Mouse (Mus musculus) erythroblast, embryonic 14.5 days (primary cell): ENCODE data around the gene Nkx6-1.

Source experiments
- GATA1 ChIP-seq: IDR thresholded peaks from 2 replicates; pipeline ENCODE4 v1.6.1; 2012; ENCODE audit warnings: low read length, inconsistent platforms, mixed read lengths
- TAL1 ChIP-seq: IDR thresholded peaks from 3 replicates; pipeline ENCODE4 v1.6.1; 2012; ENCODE audit warnings: low read length, inconsistent platforms, mixed read lengths

DNA sequence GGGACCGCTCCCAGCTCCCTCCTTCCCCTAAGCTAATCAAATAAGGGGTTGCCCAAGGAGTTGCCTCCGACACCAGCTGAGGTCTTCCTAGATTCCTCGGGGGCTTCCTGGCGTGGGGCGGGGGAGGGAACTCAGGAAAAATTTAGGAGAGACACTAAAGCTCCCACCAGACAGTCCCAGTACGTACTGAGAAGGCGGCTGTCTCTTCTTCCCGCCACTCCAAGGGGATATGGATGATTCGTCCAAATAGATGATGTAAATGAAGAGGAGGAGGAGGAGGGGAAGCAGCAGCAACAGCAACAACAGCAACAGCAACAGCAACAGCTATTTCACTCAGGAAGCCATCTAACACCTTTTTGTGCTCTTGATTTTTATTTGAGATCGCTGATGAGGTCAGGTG lies 7.1 kb downstream of the Nkx6-1 start:
- no peak for TF ChIP-seq GATA1
- no peak for TF ChIP-seq TAL1
